Mouse (Mus musculus): ENCODE measurements around the gene Defb21.

Defb21 gene

DNA sequence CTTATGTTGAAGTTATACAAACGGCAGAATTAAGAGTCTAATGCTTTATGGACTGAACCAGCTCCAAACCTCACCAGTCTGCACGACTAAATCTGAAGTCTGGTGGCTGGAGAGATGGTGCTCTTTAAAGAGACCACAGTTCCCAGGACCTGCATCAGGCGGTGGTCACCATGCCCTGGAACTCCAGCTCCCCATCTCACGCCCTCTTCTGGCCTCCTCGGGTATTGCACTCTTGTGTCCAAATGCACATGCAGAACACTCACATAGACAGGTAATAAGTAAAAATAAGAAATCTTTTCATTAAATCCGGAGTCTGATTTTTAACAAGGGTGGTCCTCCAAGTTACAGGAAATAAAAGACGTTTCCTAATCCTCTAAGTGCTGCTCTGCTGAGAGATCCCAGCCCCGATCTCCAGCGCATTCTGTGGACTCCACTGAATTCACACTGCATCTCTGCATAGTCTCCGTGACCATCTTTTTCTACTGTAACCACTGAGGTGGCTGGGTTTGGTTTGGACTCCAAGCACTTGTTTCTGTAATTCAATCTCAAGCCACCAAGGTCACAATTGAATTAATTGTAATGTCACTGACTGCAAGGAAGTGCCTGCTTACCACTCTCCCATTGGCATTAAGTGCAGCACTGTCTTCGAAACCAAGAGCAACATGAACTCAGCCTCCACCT, at the start of gene Defb21:
Gene Defb21, plus strand, starts transcription at position 631 of the 681 bp plus-strand sequence.
- peak; percentile 26 for DNase-seq (ENCODE audit: low read depth, low spot score)

DNA sequence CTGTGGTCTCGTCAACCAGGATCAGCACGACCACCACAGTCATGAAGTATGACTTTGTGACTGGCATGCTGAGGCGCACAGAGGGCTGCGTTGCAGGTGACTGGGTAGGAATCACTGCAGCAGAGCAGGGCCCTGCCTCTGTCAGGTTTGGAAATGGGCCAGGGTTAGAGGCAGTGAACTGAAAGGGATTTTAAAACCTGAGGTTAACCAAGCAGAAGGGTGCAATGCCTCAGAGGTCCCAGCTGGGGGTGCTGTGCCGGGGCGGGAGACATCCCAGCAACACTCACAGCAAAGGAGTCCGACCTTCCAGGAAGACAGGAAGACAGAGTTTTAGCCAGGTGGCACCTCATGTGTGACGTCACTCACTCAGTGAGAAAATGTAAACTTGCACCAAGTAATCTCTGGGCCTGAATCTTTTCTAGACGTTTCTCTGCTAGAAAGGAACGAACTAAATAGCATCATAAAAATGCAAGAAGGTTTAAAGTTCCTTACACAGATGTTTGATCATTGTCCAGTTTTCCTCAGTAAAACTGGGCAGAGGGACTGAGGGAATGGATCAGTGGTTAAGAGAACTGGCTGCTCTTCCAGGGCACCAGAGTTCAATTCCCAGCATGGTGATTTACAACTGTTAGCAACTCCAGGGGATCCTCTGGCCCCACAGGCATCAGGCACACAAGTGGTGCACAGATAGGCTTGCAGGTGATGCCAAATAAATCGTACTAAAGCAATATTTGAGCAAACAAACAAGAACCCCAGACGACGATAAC, 32.4 kb upstream of the Defb21 start, which contains the start of gene Defb29:
Gene Defb29, minus strand, starts transcription at position 155 of the 767 bp plus-strand sequence.
- DNase-seq (ENCODE audit: low read depth, low spot score), result peak; percentile 16

DNA sequence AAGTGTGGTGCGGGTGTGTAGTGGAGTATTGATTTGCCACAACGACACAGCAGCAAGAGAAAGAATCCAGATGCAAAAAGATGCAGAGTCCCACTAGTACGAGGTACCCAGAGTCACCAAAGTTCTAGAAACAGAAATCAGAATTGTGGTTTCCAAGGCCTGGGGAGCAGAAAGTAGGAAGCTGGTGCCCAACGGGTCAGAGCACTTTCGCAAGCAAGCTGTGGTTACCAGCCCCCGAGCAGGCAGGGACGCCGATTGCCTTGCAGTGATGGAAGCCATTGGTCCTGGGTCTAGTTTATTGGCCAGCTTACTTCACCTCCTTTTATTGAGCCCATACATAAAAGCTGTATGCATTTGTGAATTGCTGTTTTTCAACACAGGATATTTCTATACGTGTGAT, 30.6 kb upstream of the Defb21 start:
- no peak for DNase-seq (ENCODE audit: low read depth, low spot score)

DNA sequence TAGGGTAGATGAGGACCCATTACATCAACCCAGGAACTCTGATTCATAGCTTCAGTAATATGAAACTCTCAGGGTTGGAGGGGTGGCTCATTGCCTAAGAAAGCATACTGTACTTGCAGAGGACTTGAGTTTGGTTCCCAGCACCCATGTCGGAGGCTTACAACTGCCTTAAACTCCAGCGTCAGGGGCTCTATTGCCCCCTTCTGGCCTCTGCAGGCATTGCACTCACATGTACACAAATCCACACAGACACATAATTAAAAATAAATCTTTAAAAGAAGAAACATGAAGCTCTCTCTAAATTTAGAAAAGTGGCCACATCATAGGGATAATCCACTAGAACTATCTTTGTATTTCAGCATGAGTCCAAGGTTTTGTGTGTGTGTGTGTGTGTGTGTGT, 29.6 kb upstream of the Defb21 start:
- no peak for DNase-seq (ENCODE audit: low read depth, low spot score)

DNA sequence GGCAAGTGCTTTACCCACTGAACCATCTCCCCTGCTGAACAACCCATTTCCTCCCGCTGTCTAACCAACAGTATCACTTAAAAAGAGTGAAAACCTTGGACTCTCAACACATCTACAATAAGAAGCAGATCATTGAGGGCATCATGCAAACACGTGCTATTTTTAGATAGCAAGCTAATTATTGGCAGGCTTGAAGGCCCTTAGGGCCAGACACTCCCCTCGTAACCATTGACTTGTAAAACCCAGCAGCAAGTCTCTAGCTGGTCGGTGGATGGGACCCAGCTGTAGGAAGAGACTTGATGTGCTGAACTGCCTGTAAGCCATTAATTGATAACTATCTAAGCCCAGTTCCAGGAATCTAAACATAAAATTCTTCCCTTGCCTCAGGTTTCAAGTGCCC, 29.1 kb upstream of the Defb21 start:
- no peak for DNase-seq (ENCODE audit: low read depth, low spot score)

DNA sequence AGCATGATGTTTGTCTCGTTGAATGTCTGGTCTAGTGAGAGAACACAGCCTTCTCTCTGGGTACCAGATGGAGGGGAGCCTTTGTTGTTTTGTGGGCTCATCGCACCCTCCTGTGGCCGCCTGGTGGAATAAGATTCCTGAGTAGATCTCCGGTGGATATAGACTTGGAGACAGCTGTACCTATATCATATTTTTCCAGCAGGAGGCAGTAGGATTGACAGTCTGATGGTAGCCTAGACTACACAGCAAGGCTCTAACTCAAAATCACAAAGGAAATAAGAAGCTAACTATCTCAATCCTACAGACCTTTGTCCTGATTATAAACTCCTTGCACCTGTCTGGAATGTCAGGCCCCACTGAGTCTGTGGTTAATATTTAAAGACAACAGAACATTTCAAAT, 27.9 kb upstream of the Defb21 start:
- DNase-seq (ENCODE audit: low read depth, low spot score), result peak; percentile 33

DNA sequence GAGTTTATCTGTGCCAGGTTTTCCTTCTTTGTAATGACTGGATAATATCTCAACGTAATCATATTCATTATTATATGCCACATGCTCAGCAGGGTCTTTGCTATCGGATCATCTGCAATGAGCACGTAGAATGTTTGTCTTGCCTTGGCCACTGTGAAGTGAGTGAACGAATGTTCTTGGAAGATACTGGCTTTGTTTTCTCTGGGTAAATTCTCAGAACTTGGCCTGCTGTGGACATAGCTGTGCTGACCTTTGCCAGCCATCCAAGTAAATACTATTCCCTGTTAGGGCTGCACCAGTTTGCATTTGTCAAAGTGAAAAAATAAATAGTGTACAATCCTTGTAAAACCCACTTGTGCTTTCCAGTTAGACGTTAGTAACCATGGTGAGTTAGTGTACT, 24.4 kb upstream of the Defb21 start:
- no peak for DNase-seq (ENCODE audit: low read depth, low spot score)

DNA sequence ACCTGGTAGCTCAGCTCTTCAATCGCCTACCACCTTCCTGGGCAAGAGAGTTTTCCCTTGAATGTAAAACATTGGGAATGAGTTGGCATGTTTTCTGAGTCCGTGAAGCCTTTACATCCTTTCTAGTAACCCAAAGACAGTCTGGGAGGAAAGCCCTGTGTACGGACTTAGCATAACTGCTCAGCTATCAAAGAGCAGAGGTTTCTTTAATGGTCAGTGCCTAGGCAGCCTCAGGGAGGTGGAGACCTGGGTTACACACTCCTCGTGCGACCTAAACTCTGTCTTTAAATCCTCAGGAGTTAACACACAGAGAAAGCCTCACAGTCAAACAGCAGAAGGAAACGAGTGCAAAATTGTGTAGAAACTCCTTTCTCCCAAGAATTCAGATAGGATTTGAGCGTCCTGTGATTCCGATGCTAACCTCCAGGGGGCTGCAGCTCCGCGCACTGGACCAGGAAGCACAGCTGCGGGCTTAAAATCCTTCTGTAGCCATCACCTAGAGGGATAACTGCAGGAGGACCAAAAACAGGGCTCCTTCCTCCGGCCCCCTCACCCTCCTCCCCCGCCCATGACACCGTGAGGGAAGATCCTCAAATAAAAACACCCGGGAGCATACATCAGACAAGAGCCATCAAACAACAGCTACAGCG, 18.6 kb upstream of the Defb21 start:
- peak; percentile 38 for DNase-seq (ENCODE audit: low read depth, low spot score)

DNA sequence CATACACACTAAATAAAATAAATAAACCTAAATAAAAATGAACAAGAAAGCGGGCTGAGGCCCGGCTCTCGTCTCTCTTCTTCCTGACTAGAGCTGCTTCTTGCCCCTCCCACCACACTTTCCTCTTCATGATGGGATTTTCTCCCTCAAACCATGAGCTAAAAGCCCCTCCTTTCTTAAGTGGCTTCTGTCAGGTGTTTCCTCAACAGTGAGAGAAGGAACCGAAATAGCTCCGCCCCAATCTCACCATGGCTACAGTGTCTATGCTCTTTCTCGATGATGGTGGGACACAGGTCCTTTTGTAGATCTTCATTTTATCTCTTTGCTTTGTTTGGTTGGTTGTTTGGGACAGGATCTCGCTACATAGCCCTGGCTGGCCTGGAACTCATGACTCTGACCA, 15.9 kb upstream of the Defb21 start:
- DNase-seq (ENCODE audit: low read depth, low spot score), result peak; percentile 51

DNA sequence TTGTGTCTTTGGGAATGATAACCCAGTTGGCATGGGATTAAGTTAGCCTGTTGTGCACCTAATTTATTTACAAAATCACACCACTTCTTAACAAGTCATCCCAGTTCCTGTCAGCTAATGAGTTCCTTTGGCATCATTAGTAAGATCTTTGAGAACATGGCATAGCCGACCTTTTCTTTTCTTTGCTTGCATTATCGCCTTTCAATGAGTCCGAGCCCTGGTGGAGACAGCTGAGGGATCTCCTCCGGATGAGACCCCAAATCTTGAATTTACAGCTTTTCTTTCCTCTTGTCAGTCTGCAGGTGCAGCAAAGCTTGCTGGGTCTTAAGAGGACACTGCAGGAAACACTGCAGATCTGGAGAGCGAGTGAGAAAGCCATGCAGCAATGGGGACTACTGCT, 3.5 kb upstream of the Defb21 start, which contains the start of gene Gm17416:
Gene Gm17416, plus strand, starts transcription at position 301 of the 400 bp plus-strand sequence.
- no peak for DNase-seq (ENCODE audit: low read depth, low spot score)

DNA sequence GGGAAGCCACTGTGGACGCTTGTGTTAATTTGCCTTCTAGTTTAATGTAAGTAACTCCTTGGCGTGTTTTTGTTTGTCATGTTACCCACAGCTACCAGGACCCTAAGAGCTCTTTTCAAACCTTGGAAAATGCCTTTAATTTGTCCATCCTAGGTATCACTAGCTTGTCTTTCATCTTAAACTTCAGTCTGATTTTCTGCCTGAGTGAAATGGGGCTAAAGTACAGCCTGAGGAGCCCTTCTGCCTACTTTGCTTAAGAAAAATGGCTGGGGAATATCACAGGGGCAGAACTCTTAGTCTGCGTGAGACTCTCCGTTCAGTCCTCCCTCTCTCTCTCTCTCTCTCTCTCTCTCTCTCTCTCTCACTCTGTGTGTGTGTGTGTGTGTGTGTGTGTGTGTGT, 2.7 kb upstream of the Defb21 start:
- DNase-seq (ENCODE audit: low read depth, low spot score), result no peak

DNA sequence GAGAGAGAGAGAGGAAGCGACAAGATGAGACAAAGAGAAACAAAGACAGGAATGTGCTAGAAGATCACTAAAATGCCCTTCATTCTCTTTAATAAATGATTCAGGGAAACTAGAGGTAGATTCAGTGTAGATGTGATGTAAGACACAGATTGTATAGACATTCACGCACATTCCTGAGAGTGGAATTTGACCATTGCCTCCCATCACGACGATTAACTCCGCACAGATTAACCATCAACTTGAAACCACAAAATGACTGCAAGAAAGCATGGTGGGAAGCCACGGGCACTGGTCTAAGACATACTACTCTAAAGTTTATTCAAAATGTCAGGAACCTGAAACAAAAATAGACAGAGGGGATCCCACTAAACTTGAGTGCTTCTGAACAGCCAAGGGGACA, 2.2 kb upstream of the Defb21 start:
- no peak for DNase-seq (ENCODE audit: low read depth, low spot score)

DNA sequence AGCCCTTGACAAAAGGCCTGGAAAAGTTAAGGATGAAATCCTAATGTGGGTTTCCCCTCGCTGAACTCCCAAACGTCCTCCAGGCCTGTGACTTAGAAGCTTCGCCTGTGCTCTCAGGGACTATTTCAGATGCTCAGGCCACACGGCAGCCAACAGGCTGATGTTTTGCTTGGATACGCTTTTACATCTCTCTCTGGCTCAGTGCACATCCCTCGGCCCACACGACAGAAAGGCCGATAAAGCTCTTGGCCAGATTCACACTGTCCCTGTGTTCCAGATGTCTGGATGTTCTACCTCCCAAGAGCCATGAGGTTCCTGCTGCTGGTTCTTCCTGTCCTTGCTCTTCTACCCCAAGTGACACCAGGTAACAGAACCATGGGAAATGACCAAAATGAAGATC, 940 bp downstream of the Defb21 start:
- no peak for DNase-seq (ENCODE audit: low read depth, low spot score)

DNA sequence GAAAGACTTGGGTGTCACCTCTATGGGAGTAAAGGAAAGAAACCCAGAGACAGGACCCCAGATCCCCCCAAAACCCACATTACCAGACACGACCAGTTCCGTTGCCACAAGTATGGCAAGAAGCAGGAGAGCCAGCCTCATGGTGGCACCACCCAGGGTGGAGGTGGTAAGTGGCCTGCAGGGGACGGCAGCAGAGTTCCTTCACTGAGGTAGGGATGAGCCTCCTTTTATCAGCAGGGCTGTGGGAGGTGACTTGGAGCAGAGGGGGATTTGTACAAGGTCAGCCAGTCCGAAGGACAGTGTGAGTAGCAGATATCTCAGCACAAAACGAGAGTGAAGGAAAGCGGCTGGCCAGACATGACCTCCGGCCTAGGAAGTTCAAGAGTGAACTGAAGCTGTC, 7.6 kb downstream of the Defb21 start, which contains the start of gene Defb19:
Gene Defb19, minus strand, starts transcription at position 206 of the 400 bp plus-strand sequence.
- DNase-seq (ENCODE audit: low read depth, low spot score), result no peak

DNA sequence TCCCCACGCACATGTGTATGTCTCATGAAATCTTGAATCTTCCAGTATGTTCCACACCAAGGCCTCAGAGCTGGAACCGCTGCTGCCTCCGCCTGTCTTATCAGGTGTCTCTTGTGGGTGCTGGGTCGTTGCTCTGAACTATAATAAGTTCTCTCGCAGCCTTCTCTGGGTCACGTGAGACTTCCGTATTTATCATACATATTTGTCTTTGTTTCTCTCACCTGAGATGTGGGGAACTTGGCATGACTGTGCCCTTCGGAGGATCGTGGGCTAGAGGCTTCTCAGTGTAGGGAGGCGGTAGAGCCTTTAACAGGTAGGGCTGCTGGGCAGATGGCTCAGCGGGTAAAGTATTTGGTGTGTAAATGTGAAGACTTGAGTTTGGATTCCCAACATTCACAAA, 8.1 kb downstream of the Defb21 start:
- DNase-seq (ENCODE audit: low read depth, low spot score), result peak; percentile 30

DNA sequence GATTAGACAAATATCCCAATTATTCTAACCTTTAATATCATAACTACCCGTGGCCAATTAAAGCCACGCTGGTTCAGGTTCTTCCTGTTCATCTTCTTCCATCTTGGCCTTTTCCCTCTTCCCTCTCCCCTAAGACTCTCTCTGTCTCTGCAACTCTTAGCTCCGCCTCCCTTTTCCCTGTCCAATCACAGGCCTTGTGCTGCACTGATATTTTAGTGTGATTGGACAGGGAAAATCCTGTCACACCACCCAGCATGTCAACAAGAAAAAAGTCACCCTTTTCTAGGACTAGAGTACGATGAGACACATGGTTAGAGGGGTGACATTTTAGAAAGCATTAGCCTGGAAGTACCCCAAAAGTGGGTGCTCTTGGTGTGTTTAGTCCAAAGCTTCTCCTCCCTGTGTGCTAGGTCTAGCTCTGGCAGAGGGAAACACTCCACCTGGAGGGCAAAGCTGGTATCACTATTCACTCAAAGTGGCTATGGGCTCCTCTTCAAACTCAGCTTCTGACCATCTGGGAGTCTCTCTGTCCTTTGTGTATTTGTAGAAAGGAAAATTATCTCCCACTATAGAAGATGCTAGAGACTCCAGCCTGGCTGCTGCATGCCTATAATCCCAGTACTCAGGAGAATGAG, 14.5 kb downstream of the Defb21 start:
- peak; percentile 51 for DNase-seq (ENCODE audit: low read depth, low spot score)

DNA sequence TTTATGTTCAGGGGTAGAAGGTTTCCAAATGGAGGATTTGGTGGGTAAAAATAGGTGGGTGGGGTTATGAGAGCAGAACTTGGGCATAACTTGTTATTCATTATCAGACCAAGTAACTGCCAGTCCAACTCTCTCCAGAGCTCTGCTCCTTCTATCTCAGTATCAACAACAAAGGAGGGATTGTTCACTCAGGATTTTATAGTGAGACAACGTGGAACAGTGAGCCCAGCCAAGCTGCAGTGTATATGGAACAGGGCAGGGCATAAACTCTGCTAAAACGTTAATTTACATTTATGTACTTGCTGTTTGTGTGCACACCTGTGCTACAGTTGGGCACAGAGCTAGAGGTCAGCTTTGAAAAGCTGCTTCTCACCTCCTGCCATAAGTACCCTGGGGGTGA, 15.9 kb downstream of the Defb21 start:
- no peak for DNase-seq (ENCODE audit: low read depth, low spot score)

DNA sequence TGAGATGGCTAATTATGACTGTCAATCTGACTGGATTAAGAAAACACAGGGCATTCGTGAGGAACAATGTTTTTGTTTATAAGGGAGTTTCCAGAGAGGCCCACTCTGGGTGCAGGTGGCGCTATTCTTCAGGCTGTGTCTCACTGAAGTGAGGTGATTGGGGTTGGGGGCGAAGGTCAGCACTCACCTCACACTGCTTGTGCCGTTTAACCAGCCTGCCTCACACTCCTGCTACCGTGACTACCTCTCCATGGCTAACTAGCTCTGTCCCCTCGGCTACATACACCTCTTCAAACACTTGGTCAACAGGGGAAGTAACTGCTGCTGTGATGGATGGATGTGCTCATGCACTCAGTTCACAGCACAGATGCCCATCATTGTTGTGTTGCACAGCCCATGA, 16.5 kb downstream of the Defb21 start:
- peak; percentile 18 for DNase-seq (ENCODE audit: low read depth, low spot score)

DNA sequence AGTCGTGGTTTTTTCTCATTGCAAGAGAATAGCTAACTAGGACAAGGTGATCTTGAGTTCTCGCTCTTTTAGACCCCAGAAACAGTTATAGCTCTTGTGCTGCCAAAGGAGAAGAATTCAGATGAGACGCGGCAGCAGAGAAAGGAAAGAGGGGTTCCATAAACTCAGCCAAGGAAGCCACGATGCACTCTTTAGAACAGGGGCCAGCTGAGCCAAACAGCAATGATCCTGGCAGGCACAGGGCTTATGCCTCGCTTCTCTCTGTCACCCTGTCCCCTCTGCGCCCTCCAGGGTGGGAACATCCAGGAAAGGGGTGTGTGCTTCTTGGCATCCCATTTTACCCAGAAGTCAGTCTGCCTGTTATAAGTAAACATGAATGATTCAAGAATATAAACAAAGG, 26.8 kb downstream of the Defb21 start, which contains the start of gene Defb45:
Gene Defb45, minus strand, starts transcription at position 101 of the 400 bp plus-strand sequence.
- no peak for DNase-seq (ENCODE audit: low read depth, low spot score)

DNA sequence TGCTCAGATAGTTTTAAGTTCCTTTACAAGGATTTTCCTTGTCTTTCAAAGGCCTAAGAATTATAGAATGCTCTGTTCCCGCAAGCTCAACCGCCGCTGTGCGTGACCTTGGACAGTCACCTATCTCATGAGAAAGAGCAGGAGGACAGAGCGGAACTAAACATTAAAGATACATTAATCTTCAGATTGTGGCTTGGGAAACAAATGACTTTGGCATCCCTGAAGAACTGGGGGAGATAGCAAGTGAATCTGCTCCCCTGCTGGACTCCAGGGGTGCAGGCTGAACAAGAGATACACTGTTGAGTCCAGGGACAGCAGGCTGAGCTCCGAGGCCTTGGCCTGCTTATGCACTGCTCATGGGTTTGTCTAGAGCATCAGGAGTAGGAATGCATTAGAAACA, 27.5 kb downstream of the Defb21 start:
- DNase-seq (ENCODE audit: low read depth, low spot score), result no peak

DNA sequence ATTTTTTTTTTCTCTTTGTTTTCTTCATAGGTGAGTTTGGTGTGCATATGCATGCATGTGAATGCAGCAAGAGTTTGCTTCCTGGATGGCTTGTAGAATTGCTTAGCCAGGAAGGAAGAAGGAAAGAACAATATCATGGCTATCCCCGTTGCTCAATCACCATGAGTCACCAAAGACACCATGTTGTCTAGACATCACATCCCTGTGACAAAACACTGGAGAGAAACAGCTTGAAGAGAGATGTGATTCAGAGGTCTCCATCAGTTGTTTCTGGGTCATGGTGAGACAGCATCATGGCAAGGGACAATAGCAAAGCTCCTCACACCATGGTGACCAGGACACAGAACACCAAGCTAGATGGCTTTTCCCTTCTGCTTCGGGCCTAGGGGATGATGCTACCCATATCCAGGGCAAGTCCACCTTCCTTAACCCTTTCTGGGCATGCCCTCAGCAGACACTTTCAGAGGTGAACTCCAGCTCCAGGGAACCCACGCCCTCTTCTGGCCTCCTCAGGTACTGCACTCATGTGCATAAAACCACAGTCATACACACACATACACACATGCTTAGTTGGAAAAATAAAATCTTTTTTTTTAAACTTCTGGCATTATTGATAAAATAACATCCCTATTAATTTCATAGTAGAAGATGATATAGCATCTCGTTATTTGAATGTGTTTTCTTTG, 28.9 kb downstream of the Defb21 start:
- no peak for DNase-seq (ENCODE audit: low read depth, low spot score)

Data from A20 (cell line).